Mouse (Mus musculus) telencephalon, adult 2 months (tissue): ENCODE measurements around the gene Gramd1b.
A peak's percentile ranks its signal among the peaks of the same experiment; 100 is the strongest.

Experiments
- DNase-seq: peaks from one replicate; pipeline ENCODE4 v3.0.0-alpha.2; 2011; ENCODE audit warnings: low read depth, low spot score

The Gramd1b gene

GRCm38 (mm10) chr9:40458559-40459303, 72.5 kb downstream of the Gramd1b start:
- no peak for DNase-seq

GRCm38 (mm10) chr9:40457448-40457847, 73.7 kb downstream of the Gramd1b start:
- no peak for DNase-seq

DNA sequence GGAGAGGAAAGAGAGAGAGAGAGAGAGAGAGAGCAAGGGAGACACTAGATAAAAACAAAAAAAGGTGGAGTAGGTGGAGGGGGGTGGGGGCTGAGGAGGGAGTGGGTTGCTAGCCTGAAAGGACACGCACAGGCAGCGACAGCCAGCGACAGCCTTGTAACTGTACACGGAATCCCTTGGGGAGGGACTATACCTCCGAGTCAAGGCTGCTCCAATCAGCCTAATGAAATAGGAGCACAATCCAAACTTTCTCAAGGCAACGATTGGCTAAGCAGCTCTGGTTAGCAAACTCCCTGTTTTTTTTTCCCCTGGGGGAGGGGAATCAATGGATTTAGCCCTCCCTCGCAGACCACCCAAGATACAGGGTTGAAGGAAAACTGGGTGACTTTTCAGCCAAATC, 75.0 kb downstream of the Gramd1b start:
- DNase-seq, result peak; percentile 33

DNA sequence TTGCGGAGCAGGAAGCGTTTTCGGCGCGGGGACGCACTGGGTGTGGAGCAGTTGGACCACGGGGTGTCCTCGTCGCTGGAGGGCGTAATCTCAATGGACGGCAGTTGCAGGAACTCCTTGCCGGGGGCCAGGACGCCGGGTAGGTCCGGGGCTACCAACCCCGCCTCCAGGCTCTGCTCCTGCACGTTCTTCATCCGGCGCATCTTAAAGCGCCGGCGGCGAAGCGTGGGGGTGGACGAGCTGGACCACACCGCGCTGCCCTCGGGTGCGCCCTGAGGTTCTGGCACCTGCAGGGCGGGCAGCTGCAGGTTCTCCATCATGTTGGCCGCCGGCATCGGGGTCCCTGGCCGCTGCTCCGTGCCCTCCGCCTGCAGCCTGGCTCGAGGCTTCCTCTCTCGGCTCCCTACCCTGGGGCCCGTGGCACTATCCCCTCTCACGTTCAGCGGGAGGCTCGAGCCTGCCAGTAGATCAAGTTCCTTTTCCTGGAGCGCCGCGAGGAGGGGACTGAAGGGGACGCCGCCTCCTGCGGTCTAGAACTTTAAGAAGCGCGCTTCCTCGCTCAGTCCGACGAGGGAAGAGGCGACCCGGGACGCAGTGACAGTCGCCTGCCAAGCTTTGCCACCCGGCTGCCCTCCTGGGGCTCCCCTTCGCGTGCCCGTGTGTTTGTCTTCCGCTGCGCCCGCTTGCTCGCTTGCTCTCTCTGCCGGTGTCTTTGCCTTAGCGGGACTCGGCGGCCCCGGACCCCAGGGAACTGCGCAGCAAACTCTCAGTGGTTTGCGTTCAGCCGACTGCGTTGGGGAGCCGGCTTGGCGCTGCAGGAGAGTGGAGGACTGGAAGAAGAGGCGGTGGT, 75.6 kb downstream of the Gramd1b start:
- peak; percentile 15 for DNase-seq

- no peak for DNase-seq
These were observed 76.2 kb downstream of the Gramd1b start for GRCm38 (mm10) chr9:40455020-40455335.

DNA sequence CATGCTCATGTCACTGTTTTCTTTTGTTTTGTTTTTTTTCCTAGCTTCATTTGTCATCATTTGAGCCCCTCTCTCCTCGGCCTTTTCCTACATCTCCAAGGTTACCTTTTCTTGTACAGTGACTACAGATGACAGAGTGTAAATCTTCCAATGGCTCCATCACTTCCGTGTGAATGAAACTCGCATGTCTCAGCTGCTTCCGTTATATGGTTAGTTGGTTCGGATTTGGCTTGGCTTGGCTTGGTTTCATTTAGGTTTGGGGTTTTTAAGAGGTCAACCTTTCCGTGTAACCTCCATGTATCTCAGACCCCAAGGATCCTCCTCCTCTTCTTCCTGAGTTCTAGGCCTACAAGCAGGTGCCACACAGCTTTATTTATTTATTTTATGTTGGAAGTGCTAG, 77.3 kb downstream of the Gramd1b start:
- DNase-seq, result no peak

GRCm38 (mm10) chr9:40452208-40452607, 79.0 kb downstream of the Gramd1b start:
- no peak for DNase-seq

GRCm38 (mm10) chr9:40450776-40451175, 80.4 kb downstream of the Gramd1b start:
- no peak for DNase-seq

GRCm38 (mm10) chr9:40450417-40450714, 80.8 kb downstream of the Gramd1b start:
- DNase-seq, result no peak

DNA sequence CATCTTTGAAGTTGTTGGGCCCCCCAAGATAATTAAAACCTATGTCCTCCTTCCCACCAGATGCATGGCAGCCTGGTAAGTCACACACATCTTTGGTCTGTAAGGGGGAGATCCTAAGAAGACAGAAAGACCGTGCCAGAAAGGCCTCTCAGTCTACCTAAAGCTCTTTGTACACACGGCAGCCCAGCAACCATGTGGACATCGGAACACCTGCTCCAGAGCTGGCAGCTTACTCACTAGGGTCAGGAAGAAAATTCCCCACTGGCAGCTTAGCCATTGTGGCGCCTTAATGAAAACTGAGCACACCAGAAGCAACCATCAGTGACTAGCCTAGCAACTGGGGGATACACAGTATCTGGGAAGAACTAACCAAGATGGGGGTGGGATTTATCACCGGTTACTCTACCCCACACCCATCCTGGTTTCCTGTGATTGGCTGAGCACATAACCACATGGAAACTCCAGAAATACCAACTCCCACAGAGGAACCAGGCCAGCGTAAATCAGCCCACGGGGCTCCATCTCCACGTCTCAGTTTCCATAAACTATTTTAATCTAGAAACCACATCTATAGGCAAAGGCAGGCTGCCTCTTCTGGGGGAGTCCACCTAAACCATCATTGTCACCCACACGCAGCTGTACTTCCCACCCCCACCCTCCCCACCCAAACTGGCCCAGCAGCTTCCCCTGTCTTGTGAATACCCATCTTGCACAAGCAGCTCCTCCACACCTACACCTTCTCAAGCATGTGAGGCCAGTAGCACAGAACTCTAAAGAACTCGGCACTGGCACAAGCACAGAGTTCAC, 81.4 kb downstream of the Gramd1b start:
- DNase-seq, result peak; percentile 77

DNA sequence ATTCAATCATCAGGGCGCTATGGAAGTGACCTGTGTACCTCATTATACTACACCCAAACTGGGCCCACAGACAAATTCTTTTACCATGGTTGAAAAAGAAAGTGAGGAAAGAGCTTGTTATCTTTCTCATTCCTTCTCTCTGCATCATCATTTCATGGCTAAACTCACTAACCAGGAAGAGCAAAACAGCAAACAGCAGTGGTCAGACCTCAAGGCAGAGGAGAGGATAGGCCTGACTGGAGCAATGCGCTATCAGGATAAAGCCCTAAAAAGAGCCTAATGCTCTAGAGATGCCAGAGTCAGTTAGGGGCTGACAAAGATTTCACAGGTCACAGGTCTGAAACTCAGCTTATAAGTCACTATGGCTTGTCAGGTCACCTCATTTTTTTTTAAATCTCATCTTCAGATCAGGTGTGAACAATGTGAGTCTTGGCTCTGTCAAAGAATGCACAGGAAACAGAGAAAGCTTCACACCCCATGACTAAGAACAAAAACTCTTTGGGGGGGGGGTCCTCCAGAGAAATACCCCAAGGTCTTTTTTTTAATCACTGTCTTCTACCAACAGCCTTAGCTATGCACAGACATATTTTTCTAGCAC, 82.4 kb downstream of the Gramd1b start:
- DNase-seq, result no peak

DNA sequence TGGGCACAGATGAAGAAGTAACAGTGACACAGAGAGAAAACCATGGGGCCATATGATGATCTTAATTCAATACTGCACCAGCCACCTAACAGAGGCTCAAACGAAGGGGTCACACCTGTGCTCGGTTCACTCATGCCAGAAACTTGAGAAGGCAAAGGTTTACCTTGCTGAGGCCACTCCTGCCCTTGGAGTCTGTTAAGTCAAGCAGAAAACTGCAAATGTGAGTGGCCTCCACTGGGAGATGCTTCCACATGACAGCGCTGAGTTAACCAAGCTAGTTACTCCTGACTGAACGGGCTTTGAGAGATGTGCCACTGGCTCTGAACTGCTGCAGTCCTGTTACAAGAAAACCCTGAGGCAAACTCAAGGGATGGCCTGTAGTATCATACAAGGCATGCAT, 83.9 kb downstream of the Gramd1b start:
- DNase-seq, result no peak

DNA sequence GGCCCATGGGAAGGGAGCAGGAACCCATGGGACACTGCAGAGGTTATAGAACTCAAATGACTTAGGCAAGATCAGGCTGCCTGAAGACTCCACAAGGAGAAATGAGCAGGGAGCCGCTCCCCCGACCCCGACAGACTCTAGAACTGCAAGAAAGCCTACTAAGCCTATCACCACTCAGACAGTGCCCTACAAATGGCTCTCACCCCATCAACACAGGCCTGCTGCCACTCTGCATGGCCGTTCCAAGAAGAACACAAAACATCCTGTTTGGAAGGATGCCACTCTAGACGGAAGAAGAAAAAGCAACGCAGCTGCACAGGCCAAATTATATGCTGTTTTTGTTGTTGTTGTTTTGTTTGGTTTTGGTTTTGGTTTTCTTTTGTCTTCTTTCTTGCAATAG, 86.2 kb downstream of the Gramd1b start:
- no peak for DNase-seq

GRCm38 (mm10) chr9:40442784-40443183, 88.4 kb downstream of the Gramd1b start:
- DNase-seq, result no peak

- no peak for DNase-seq
These were observed 91.1 kb downstream of the Gramd1b start for GRCm38 (mm10) chr9:40439973-40440687.

DNA sequence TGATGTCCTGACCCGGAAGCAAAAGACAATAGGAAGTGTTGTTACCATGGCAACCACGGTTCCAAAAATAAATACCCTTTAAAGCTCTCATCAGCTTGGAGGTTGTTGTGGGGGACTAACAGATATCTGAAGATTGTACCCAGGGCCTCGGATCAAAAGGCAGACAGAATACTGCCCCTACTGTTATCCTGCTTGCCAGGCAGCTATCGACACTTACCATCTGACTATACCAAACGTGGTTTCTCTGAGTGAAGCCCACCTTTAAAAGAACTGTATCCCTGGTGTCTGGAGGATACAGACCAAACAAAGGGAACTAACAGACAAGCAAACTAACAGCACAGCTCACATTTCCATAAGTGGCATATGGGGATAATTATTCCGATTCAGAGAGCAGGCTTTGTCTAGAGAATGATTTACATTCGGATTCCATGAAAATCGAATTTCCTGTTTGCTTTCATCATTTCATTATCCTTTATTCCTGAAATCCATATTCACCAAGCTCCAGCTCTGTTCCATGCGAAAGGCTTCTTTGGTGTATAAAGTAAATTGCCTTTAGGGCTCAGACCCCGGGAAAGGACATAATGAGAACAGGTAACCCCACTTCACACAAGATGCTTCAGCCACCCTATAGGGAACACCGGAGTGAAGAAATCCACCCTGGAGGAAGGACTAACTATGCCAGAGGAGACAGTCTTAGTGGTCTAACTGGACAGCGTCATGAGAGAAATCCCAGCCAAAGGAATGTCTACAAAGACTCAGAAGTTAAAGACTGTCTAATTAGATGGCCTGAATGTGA, 92.3 kb downstream of the Gramd1b start:
- DNase-seq, result no peak

- DNase-seq, result no peak
These were observed 93.3 kb downstream of the Gramd1b start for GRCm38 (mm10) chr9:40437891-40438290.

GRCm38 (mm10) chr9:40433286-40433685, 97.9 kb downstream of the Gramd1b start:
- no peak for DNase-seq

- DNase-seq, result no peak
These were observed 100.2 kb downstream of the Gramd1b start for GRCm38 (mm10) chr9:40430969-40431368.

- DNase-seq, result no peak
These were observed 103.5 kb downstream of the Gramd1b start for GRCm38 (mm10) chr9:40427663-40428062.
